Mouse (Mus musculus) hindbrain, embryonic 11.5 days (tissue): ENCODE data around the gene Cryga. TPM values are rescaled to one million over a fixed set of nuclear protein-coding genes. Genes with fewer than 3 reads are reported as not detected.

Experiments
- ATAC-seq: fragments of 200-750 bp; cut with Nextera tagmentation; 2 replicates; pipeline ENCODE4 v1.8.0; 2017; ENCODE audit warnings: mild to moderate bottlenecking, moderate TSS enrichment, moderate library complexity; ENCODE audit not compliant: low FRiP score
- DNase-seq: peaks from one replicate; pipeline ENCODE4 v3.0.0-alpha.2; 2015; ENCODE audit warnings: low spot score
- H3K27ac ChIP-seq: fragments of 300-500 bp; sonication (generic); 2 replicates; pipeline ENCODE4 v1.5.1; 2014; ENCODE audit warnings: mild to moderate bottlenecking, low read depth, low read length
- H3K27me3 ChIP-seq: fragments of 300-500 bp; sonication (generic); 2 replicates; pipeline ENCODE4 v1.6.1; 2014; ENCODE audit warnings: mild to moderate bottlenecking, low read length, moderate library complexity, mixed read lengths; ENCODE audit not compliant: control insufficient read depth, insufficient read depth
- H3K36me3 ChIP-seq: fragments of 300-500 bp; sonication (generic); 2 replicates; pipeline ENCODE4 v1.6.1; 2014; ENCODE audit warnings: mild to moderate bottlenecking, low read length, moderate library complexity, mixed read lengths; ENCODE audit not compliant: control insufficient read depth, insufficient read depth
- H3K4me1 ChIP-seq: fragments of 300-500 bp; sonication (generic); replicated peaks from 2 replicates; pipeline ENCODE4 v1.6.1; 2014; ENCODE audit warnings: low read length, mixed read lengths; ENCODE audit not compliant: control insufficient read depth, insufficient read depth
- H3K4me2 ChIP-seq: fragments of 300-500 bp; sonication (generic); replicated peaks from 2 replicates; pipeline ENCODE4 v1.6.1; 2014; ENCODE audit warnings: mild to moderate bottlenecking, low read depth, low read length
- H3K4me3 ChIP-seq: fragments of 300-500 bp; sonication (generic); 2 replicates; pipeline ENCODE4 v1.5.1; 2014; ENCODE audit warnings: low read depth, low read length
- H3K9ac ChIP-seq: fragments of 300-500 bp; sonication (generic); 2 replicates; pipeline ENCODE4 v1.6.1; 2014; ENCODE audit warnings: low read depth, low read length
- H3K9me3 ChIP-seq: fragments of 300-500 bp; sonication (generic); 2 replicates; pipeline ENCODE4 v1.6.1; 2016; ENCODE audit warnings: low read length; ENCODE audit not compliant: control insufficient read depth
- WGBS: fragments of 180-500 bp; shearing (Covaris S2); extraction: QIAGEN DNeasy Blood & Tissue Kit; methylation state at CpG from one replicate; pipeline ENCODE4 v1.1.7; 2014; 5-methylcytosine and 5-hydroxymethylcytosine counted together
- polyA plus RNA-seq: library from polyadenylated mRNA; unstranded; fragments of >200 nt; fragmentation: Nextera tagmentation; extraction: Ambion mirVana; gene quantifications from 2 replicates; pipeline ENCODE4 v1.2.1, GENCODE M21; 2014

Cryga gene
- polyA plus RNA-seq, 1 experiment from 2014 or later = not detected

DNA sequence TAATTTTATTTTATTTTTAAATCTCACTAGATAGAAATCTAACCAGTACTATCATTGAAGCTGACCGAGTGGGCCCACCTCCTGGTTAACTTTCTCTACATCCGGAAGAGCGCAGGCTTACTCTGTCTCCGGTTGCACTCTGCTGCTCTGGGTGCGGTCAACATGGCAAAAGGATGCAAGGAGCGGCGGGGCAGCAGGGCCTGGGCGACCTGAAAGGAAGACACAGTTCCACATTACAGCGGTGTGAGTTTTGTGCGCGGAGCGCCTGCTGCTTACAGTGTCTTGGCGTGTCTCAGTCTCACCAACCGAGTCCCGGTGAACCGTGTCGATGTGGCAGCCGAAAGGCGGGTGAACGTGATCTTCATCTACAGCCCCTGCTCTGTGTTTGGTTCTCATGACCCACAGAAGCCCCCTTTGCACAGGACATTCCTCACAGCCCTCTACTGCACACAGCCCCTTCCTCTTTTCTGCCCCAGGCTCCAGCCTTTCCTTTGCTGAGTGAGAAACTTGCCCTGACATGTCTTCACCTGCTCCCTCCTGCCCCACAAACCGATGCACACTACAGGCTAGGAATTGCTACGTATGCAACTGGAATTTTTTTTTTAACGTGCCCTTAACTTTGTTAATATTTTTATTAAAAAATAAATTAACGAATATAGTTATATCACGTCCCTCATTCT, 6.7 kb upstream of the Cryga start:
- no peak overlapping the region for H3K27ac ChIP-seq
- no peak for ATAC-seq
- H3K4me2 ChIP-seq = no peak overlapping the region
- H3K27me3 ChIP-seq = no peaks in the 10 kb centered on the region
- no peak overlapping the region for H3K4me3 ChIP-seq
- H3K9ac ChIP-seq = no peak overlapping the region
- DNase-seq = no peak
- no peaks in the 10 kb centered on the region for H3K36me3 ChIP-seq
- H3K4me1 ChIP-seq = no peaks in the 10 kb centered on the region
- 72% methylated on average over 25 of the region's 25 CpGs for WGBS
- no peaks in the 10 kb centered on the region for H3K9me3 ChIP-seq

- Histone ChIP-seq H3K27ac (no peak overlapping the region), H3K9ac (no peak overlapping the region), H3K9me3 (no peaks in the 10 kb centered on the region), H3K4me2 (no peak overlapping the region), H3K27me3 (no peaks in the 10 kb centered on the region), H3K36me3 (no peaks in the 10 kb centered on the region), H3K4me1 (no peaks in the 10 kb centered on the region), H3K4me3 (no peak overlapping the region)
- DNase-seq (no peak), ATAC-seq (no peak)
- 87% methylated on average over 8 of the region's 8 CpGs for WGBS
These were observed 6.0 kb upstream of the Cryga start for GRCm38 (mm10) chr1:65109196-65109595.

GRCm38 (mm10) chr1:65107654-65108279, 4.6 kb upstream of the Cryga start:
- no peaks in the 10 kb centered on the region for H3K36me3 ChIP-seq
- no peaks in the 10 kb centered on the region for H3K4me1 ChIP-seq
- no peak overlapping the region for H3K27ac ChIP-seq
- no peaks in the 10 kb centered on the region for H3K27me3 ChIP-seq
- H3K9ac ChIP-seq = no peak overlapping the region
- H3K9me3 ChIP-seq = no peaks in the 10 kb centered on the region
- H3K4me3 ChIP-seq = no peak overlapping the region
- ATAC-seq = no peak
- H3K4me2 ChIP-seq = no peak overlapping the region
- 84% methylated on average over 10 of the region's 10 CpGs for WGBS
- no peak for DNase-seq

DNA sequence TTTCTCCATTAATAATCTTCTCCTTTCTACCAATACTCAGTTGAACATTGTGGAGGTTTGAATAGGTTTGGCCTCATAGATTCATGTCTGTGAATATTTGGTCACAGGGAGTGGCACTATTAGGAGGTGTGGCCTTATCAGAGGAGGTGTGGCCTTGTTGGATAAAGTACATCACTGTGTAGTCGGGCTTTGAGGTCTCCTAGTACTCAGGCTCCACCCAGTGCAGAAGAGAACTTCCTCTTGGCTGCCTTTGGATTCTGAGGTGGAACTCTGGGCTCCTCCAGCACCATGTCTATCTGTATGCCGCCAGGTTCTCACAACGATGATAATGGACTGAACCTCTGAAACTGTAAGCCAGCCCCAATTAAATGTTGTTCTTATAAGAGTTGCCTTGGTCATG, 6.2 kb downstream of the Cryga start:
- Histone ChIP-seq H3K9ac (no peak overlapping the region), H3K36me3 (no peaks in the 10 kb centered on the region), H3K27ac (no peak overlapping the region), H3K27me3 (no peaks in the 10 kb centered on the region), H3K4me3 (no peak overlapping the region), H3K9me3 (no peaks in the 10 kb centered on the region), H3K4me2 (no peak overlapping the region), H3K4me1 (no peaks in the 10 kb centered on the region)
- DNase-seq (no peak), ATAC-seq (no peak)
- 79% methylated on average over 3 of the region's 3 CpGs for WGBS

GRCm38 (mm10) chr1:65091566-65091965, 11.6 kb downstream of the Cryga start:
- Histone ChIP-seq H3K9ac (no peak overlapping the region), H3K4me2 (no peak overlapping the region), H3K4me1 (no peaks in the 10 kb centered on the region), H3K27me3 (no peaks in the 10 kb centered on the region), H3K9me3 (no peaks in the 10 kb centered on the region), H3K4me3 (no peak overlapping the region), H3K27ac (no peak overlapping the region), H3K36me3 (no peaks in the 10 kb centered on the region)
- ATAC-seq (no peak), DNase-seq (no peak)
- WGBS = 90% methylated on average over 3 of the region's 3 CpGs

- no peak for DNase-seq
These were observed 12.8 kb downstream of the Cryga start for GRCm38 (mm10) chr1:65090370-65090769.

GRCm38 (mm10) chr1:65088567-65089356, 14.4 kb downstream of the Cryga start:
- Histone ChIP-seq H3K4me1 (no peaks in the 10 kb centered on the region), H3K9me3 (no peaks in the 10 kb centered on the region), H3K4me3 (no peak overlapping the region), H3K4me2 (no peak overlapping the region), H3K27ac (no peak overlapping the region), H3K9ac (no peak overlapping the region), H3K36me3 (no peaks in the 10 kb centered on the region), H3K27me3 (no peaks in the 10 kb centered on the region)
- 84% methylated on average over 6 of the region's 6 CpGs for WGBS
- no peak for DNase-seq
- ATAC-seq = no peak

More at GRCm38 (mm10) chr1:65090370-65090769, 12.8 kb downstream of the Cryga start:
- H3K4me2 ChIP-seq = no peak overlapping the region
- H3K27me3 ChIP-seq = no peaks in the 10 kb centered on the region
- no peak overlapping the region for H3K9ac ChIP-seq
- H3K4me3 ChIP-seq = no peak overlapping the region
- H3K4me1 ChIP-seq = no peaks in the 10 kb centered on the region
- ATAC-seq = no peak
- no peak overlapping the region for H3K27ac ChIP-seq
- H3K36me3 ChIP-seq = no peaks in the 10 kb centered on the region
- 74% methylated on average over 2 of the region's 2 CpGs for WGBS
- H3K9me3 ChIP-seq = no peaks in the 10 kb centered on the region

- H3K9ac ChIP-seq = no peak within 1 kb of the TSS
- H3K36me3 ChIP-seq = no peaks in the 10 kb centered on the region
- H3K4me1 ChIP-seq = no peaks in the 10 kb centered on the region
- DNase-seq (no peak), ATAC-seq (no peak)
- H3K27ac ChIP-seq = no peak within 1 kb of the TSS
- no peaks in the 10 kb centered on the region for H3K9me3 ChIP-seq
- no peak within 1 kb of the TSS for H3K4me2 ChIP-seq
- no peaks in the 10 kb centered on the region for H3K27me3 ChIP-seq
- H3K4me3 ChIP-seq = no peak within 1 kb of the TSS
- WGBS = 38% methylated on average over 7 of the region's 7 CpGs
These were observed 21.0 kb downstream of the Cryga start, which contains the start of gene Crygb for GRCm38 (mm10) chr1:65082188-65082587. Gene Crygb, minus strand, starts transcription at chr1:65082288.
